Mouse (Mus musculus) ES-Bruce4 (cell line): ENCODE measurements around the gene Aldh4a1. TPM values are rescaled to one million over a fixed set of nuclear protein-coding genes. Genes with fewer than 3 reads are reported as not detected.

Experiments
- H3K27ac ChIP-seq: 2 replicates; pipeline ENCODE4 v1.5.1; 2012; ENCODE audit warnings: low read length, inconsistent platforms; ENCODE audit not compliant: insufficient read depth
- H3K27me3 ChIP-seq: 2 replicates; pipeline ENCODE4 v1.6.1; 2012; ENCODE audit warnings: mild to moderate bottlenecking, low read length, inconsistent platforms; ENCODE audit not compliant: control insufficient read depth, poor library complexity, insufficient read depth, severe bottlenecking
- H3K36me3 ChIP-seq: 2 replicates; pipeline ENCODE4 v1.6.1; 2012; ENCODE audit warnings: inconsistent platforms, mild to moderate bottlenecking, low read length, moderate library complexity; ENCODE audit not compliant: control insufficient read depth, poor library complexity, insufficient read depth, severe bottlenecking
- H3K4me1 ChIP-seq: one replicate; pipeline ENCODE4 v1.8.1; 2011; ENCODE audit warnings: low read length; ENCODE audit not compliant: control insufficient read depth, insufficient read depth
- H3K4me3 ChIP-seq: 2 replicates; pipeline ENCODE4 v1.5.1; 2011; ENCODE audit warnings: low read depth, mild to moderate bottlenecking, low read length
- H3K9ac ChIP-seq: 2 replicates; pipeline ENCODE4 v1.6.1; 2012; ENCODE audit warnings: low read depth, mild to moderate bottlenecking, inconsistent platforms; ENCODE audit not compliant: poor library complexity, severe bottlenecking
- H3K9me3 ChIP-seq: replicated peaks from 2 replicates; pipeline ENCODE4 v1.6.1; 2012; ENCODE audit warnings: mild to moderate bottlenecking, low read length, inconsistent platforms; ENCODE audit not compliant: control insufficient read depth, poor library complexity, insufficient read depth, severe bottlenecking
- CTCF ChIP-seq: IDR thresholded peaks from one replicate; pipeline ENCODE4 v1.8.1; 2011; ENCODE audit warnings: low read depth, low read length
- EP300 ChIP-seq: IDR thresholded peaks from 2 replicates; pipeline ENCODE4 v1.6.1; 2011; ENCODE audit warnings: low read depth, low read length; ENCODE audit not compliant: insufficient read depth
- POLR2A ChIP-seq: IDR thresholded peaks from one replicate; pipeline ENCODE4 v1.8.1; 2011; ENCODE audit warnings: low read length; ENCODE audit not compliant: insufficient read depth
- polyA plus RNA-seq: library from polyadenylated mRNA; stranded (reverse); fragments of >200 nt; gene quantifications from 2 replicates; pipeline ENCODE4 v1.2.4, GENCODE M21; 2011; ENCODE audit warnings: low read depth; ENCODE audit not compliant: missing spikeins, insufficient read depth, insufficient read length

Gene Aldh4a1
- polyA plus RNA-seq, result 30.9 and 32.3 TPM in 2 replicates

- Histone ChIP-seq H3K4me3 (peak within 1 kb of the TSS; percentile 81), H3K4me1 (peaks cover 9% of the 10 kb centered on the region), H3K27me3 (no peaks in the 10 kb centered on the region), H3K36me3 (no peaks in the 10 kb centered on the region), H3K27ac (no peak within 1 kb of the TSS), H3K9me3 (no peaks in the 10 kb centered on the region), H3K9ac (peak within 1 kb of the TSS; percentile 40)
- TF ChIP-seq EP300 (0 out of 2 replicates have a peak, but pooled peaks have one; percentile 56), POLR2A (peak; percentile 91), CTCF (no peak)
These were observed at the start of gene Aldh4a1 for GRCm38 (mm10) chr4:139622373-139623282. TSS of gene Aldh4a1 (plus strand) at chr4:139622866.

- Histone ChIP-seq H3K4me3 (no peak overlapping the region), H3K9me3 (no peaks in the 10 kb centered on the region), H3K9ac (no peak overlapping the region), H3K27ac (no peak overlapping the region), H3K4me1 (peaks cover 2% of the 10 kb centered on the region), H3K27me3 (no peaks in the 10 kb centered on the region), H3K36me3 (no peaks in the 10 kb centered on the region)
- TF ChIP-seq POLR2A (no peak), EP300 (no peak), CTCF (no peak)
These were observed 49.6 kb upstream of the Aldh4a1 start for GRCm38 (mm10) chr4:139572928-139573512.

GRCm38 (mm10) chr4:139574156-139574798 lies 48.4 kb upstream of the Aldh4a1 start:
- H3K27me3 ChIP-seq, result no peaks in the 10 kb centered on the region
- peak overlapping the region; percentile 84 for H3K9ac ChIP-seq
- H3K9me3 ChIP-seq, result no peaks in the 10 kb centered on the region
- peak; percentile 76 for TF ChIP-seq POLR2A
- peak; percentile 39 for TF ChIP-seq CTCF
- no peak for TF ChIP-seq EP300
- no peaks in the 10 kb centered on the region for H3K4me1 ChIP-seq
- no peaks in the 10 kb centered on the region for H3K36me3 ChIP-seq
- H3K4me3 ChIP-seq, result peak overlapping the region; percentile 58
- H3K27ac ChIP-seq, result no peak overlapping the region

- H3K4me3 ChIP-seq, result peak overlapping the region; percentile 58
- H3K9me3 ChIP-seq, result no peaks in the 10 kb centered on the region
- no peaks in the 10 kb centered on the region for H3K4me1 ChIP-seq
- H3K27me3 ChIP-seq, result no peaks in the 10 kb centered on the region
- H3K9ac ChIP-seq, result peak overlapping the region; percentile 84
- no peak for TF ChIP-seq EP300
- no peak for TF ChIP-seq CTCF
- no peak for TF ChIP-seq POLR2A
- no peak overlapping the region for H3K27ac ChIP-seq
- H3K36me3 ChIP-seq, result no peaks in the 10 kb centered on the region
These were observed 47.6 kb upstream of the Aldh4a1 start for GRCm38 (mm10) chr4:139574799-139575672.

- Histone ChIP-seq H3K4me3 (peak overlapping the region; percentile 58), H3K36me3 (no peaks in the 10 kb centered on the region), H3K27me3 (no peaks in the 10 kb centered on the region), H3K27ac (no peak overlapping the region), H3K9me3 (no peaks in the 10 kb centered on the region), H3K9ac (peak overlapping the region; percentile 84), H3K4me1 (no peaks in the 10 kb centered on the region)
- TF ChIP-seq EP300 (no peak), POLR2A (no peak), CTCF (no peak)
These were observed 47.0 kb upstream of the Aldh4a1 start for GRCm38 (mm10) chr4:139575673-139576003.
